Mouse (Mus musculus) ZHBTc4 (cell line): ENCODE measurements around the gene Olfr881.

Experiments
- DNase-seq: peaks from one replicate; pipeline ENCODE4 v3.0.0-alpha.2; 2011; ENCODE audit warnings: low read depth, low spot score

Olfr881 gene

GRCm38 (mm10) chr9:37991525-37991924 is at the start of gene Olfr881:
Olfr881 (plus strand) TSS chr9:37991825.
- DNase-seq: no peak

- DNase-seq: peak; percentile 27
Observed at GRCm38 (mm10) chr9:37998581-37999204, 7.1 kb downstream of the Olfr881 start.

- no peak for DNase-seq
Observed at GRCm38 (mm10) chr9:38000021-38000420, 8.4 kb downstream of the Olfr881 start.

GRCm38 (mm10) chr9:38025508-38025907 is 33.9 kb downstream of the Olfr881 start, which contains the start of gene Olfr883:
Olfr883 (plus strand) TSS chr9:38025808.
- no peak for DNase-seq
